Mouse (Mus musculus): ENCODE results near the gene Cfl1.

DNA sequence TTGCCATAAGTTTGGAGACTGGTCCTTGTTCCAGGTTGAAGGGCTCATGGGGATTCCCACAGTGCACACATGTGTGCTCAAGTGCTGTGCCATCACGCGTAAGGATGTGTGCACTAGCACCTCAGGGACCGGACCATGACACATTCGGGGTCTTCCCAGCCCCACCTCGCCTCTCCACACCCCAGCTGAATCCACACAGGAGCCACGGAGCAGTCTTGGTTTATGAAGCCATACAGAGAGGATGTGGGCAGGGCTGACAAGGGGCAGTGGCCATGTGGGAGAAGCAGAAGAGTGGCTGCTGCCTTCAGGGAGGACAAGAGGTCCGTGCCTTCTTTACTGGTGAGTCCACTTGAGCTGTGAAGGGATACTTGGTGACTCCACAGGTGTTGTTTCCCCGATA lies 25.2 kb upstream of the Cfl1 start:
- no peak for TF ChIP-seq CTCF (conservative IDR thresholded peaks at IDR 0.05 in 1 of 2, IDR thresholded peaks at IDR 0.05 in 1 of 2; ENCODE audit: low read depth in 2 of 2, low read length in 2 of 2)
- TF ChIP-seq EP300 (IDR thresholded peaks at IDR 0.05; ENCODE audit: low read length): no peak
- no peak for TF ChIP-seq UBTF (IDR thresholded peaks at IDR 0.05; ENCODE audit: low read depth, low read length)
- TF ChIP-seq POLR2A (IDR thresholded peaks at IDR 0.05; ENCODE audit: low read depth, low read length): no peak
- TF ChIP-seq MAX (IDR thresholded peaks at IDR 0.05; ENCODE audit: low read length): no peak
